Mouse (Mus musculus): ENCODE data around the gene Ube2n.

DNA sequence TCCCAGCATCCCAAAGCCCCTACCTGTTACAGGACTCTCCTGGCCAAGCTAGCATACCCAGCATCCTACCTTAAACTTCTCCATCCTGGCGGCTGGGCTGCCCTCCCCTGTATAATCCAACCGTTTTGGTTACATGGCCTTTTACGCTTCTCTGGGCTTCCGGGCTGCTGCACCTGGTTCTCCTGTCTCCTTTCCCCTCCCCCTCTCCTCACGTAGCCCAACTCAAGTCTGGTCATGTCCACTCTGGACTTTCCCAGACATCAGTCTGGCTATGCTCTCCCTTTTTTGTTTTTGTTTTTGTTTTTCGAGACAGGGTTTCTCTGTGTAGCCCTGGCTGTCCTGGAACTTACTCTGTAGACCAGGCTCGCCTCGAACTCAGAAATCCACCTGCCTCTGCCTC, 2.3 kb upstream of the Ube2n start:
- no peak for TF ChIP-seq POLR2A (IDR thresholded peaks at IDR 0.05; ENCODE audit: insufficient read length, low read depth)
- TF ChIP-seq MAX (IDR thresholded peaks at IDR 0.05; ENCODE audit: low read depth): no peak
- TF ChIP-seq TCF3 (IDR thresholded peaks at IDR 0.05; ENCODE audit: insufficient read length, low read depth): no peak

All from myocyte (in vitro differentiated cells).